Mouse (Mus musculus) colon, adult 2 months (tissue): Measurements from ENCODE around the gene Rbm25. TPM values are rescaled to one million over a fixed set of nuclear protein-coding genes. Genes with fewer than 3 reads are reported as not detected.

Source experiments
- polyA plus RNA-seq: library from polyadenylated mRNA; depleted of rRNA; stranded (reverse); fragments of >200 nt; gene quantifications from 2 replicates; pipeline ENCODE4 v1.2.3, GENCODE M21; 2012; rRNA removed

Gene Rbm25
- 12.6 and 13.0 TPM in 2 replicates for polyA plus RNA-seq

GRCm38 (mm10) chr12:83630936-83631335, at the start of gene Rbm25:
TSS of gene Rbm25 (plus strand) at chr12:83631236.

GRCm38 (mm10) chr12:83597025-83597501, 34.0 kb upstream of the Rbm25 start, which contains the start of gene Zfyve1:
TSS of gene Zfyve1 (minus strand) at chr12:83597222.

GRCm38 (mm10) chr12:83687934-83688315, 56.9 kb downstream of the Rbm25 start, which contains the start of gene Psen1:
TSS of gene Psen1 (plus strand) at chr12:83688152.

Other genes starting within 250 kb of the Rbm25 start
- gene Dpf3, start 143.5 kb upstream of the Rbm25 start, polyA plus RNA-seq, result 2.9 and 3.3 TPM in 2 replicates
- 15.9 and 18.2 TPM in 2 replicates for gene Dcaf4, start 110.8 kb upstream of the Rbm25 start, polyA plus RNA-seq
- 41.5 and 47.8 TPM in 2 replicates for gene Zfyve1, start 34.0 kb upstream of the Rbm25 start, polyA plus RNA-seq
- gene Psen1, start 56.9 kb downstream of the Rbm25 start, polyA plus RNA-seq, result 45.1 and 46.1 TPM in 2 replicates
- 6.3 and 7.2 TPM in 2 replicates for gene Papln, start 132.4 kb downstream of the Rbm25 start, polyA plus RNA-seq